Mouse (Mus musculus) kidney, postnatal 4 days (tissue): ENCODE measurements around the gene Ankrd13b.

Experiments used
- DNase-seq, 2 experiments: peaks; one replicate each; pipeline ENCODE4 v3.0.0; 2021; ENCODE audit warnings: mixed read lengths in 2 of 2

The Ankrd13b gene

DNA sequence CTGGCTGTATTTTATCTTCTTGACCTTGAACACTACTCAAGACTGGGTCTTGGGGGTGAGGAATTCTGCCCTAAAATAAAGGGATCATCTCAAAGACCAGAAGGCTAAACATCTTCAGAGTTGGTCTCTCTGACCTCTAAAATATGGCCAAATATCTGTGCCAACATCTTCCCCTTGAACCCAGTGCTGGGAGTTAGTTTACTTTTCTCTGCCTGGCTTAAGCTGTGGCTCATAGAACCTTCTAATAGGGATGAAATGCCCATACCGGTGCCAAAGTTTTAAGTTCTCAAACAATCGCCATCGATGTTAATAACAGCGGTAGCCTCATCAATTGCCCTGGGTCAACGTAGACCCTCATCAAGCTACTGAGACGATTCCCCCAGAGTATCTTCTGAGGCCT, 27.6 kb downstream of the Ankrd13b start:
- DNase-seq, result no peak

DNA sequence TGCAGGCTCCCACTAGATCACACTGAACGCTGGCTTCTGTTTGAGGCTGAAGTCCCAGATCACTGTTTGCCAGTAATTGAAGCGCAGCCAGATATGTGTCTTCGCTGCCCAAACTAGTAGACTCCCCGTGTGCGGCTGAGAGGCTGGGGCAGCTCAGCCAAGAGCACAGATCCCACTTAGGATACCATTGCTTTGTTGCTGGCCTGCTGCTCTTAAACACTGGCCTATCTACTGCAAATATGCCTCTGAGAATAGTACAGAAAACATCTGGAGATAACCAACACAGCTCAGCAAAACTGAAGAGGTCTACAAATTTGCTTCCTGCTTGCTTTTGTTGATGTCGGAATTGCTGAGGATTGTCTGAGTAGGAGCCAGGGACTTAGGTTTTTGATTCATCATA, 32.6 kb downstream of the Ankrd13b start:
- DNase-seq, result peak in 1 of 2 experiments; percentile 33

DNA sequence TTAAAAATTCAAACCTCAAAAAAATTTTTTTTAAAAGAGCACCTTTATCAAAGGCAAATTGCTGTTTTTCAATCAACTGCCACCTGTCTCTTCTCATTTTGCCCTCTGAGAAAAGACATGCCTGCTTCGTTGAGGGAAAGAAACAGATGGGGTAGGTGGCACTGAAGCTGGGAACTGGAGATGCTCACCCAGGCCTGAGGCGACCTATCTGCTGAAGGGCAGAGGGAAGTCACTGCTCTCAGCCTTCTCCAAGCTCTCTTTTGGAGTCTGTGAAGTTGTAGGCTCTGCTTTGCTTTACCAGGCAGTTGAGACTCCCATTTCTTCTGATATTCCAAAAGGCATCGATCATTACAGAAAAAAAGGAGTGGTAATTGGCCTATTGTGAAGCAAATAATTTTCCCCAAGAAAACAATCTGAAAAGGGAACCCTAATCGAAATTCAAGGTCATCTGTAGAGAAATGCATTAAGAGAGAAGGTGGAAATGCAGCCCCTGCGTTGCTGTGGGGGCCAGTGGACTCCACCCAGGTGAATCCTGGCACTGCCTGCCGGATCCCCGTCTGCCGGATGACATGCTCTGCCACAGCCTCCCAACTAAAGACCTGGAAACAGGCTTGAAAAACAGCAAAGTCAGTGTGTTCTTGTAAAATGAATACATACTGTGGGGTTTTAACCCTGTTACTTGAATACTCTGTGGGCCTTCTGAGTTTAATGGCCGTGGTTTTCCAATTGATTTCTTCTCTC, 33.5 kb downstream of the Ankrd13b start:
- peak in 1 of 2 experiments; percentile 1 for DNase-seq

DNA sequence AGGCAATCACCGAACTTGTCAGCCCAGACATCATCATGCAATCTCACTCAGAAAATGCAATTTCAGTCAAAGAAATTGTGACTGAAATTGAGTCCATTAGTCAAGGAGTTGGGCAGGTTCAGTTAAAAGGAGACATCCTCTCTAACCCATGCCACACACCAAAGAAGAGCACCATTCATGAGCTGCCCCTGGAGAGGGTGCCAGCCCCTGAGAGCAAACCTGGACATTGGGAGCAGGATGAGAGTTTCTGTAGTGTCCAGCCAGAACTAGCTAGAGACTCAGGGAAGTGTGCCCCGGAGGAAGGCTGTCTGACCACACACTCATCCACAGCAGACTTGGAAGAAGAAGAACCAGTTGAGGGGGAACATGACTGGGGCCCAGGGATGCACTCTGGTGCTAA, 36.1 kb downstream of the Ankrd13b start:
- no peak for DNase-seq

DNA sequence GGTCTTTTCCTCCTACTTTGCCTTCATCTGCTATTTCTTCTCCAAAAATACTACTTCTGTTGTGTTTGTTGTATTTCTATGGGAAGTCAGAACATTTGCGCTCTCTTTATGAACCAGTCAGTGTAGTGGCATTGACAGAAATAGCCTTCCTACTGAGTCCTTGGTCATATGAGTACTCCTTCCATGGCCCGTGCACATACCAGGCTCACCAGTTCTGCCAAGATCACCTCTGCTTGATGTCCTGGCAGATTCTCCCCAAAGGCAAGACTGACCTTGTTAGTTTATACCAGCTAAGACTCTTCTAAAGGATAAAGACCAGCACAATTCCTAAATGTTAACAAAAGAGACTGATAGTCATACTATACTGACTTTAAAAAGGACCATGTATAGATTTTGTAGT, 37.8 kb downstream of the Ankrd13b start:
- no peak for DNase-seq

DNA sequence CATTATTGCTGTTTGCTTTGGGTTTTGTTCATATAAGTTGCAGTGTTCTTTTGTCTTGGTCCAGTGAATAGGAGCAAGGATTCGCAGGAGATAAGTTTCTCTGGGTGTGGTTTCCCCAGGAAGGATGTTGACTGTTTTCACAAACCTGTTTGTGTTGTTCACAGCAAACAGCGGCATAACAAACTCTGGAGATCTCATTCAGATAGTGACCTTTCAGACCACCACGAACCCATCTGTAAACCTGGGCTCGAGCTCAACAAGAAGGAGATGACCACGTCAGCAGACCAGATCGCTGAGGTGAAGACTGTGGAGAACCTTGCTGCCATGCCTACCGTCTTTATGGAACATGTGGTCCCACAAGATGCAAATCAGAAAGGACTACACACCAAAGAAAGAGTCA, 40.3 kb downstream of the Ankrd13b start:
- no peak for DNase-seq

DNA sequence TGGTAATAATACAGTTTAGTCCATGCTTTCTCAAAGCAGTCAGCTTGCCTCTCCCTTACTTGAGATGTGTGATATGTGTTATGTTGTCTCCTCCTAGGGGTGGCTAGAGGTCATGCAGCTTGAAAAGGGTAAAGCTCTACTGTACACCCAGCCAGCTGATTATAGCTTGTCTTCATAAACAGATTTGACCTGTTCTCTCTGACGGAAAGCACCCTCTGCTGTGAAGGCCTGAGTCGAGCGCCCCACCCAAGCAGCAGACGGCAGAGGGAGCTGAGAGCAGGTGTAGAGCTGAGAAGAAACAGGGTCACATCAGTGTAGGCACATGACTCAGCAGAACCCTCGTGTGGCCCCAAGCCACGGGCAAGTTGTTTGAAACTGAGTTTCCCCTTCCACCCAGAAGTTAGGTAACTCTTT, 42.8 kb downstream of the Ankrd13b start:
- peak; percentile 52 to 62 for DNase-seq

DNA sequence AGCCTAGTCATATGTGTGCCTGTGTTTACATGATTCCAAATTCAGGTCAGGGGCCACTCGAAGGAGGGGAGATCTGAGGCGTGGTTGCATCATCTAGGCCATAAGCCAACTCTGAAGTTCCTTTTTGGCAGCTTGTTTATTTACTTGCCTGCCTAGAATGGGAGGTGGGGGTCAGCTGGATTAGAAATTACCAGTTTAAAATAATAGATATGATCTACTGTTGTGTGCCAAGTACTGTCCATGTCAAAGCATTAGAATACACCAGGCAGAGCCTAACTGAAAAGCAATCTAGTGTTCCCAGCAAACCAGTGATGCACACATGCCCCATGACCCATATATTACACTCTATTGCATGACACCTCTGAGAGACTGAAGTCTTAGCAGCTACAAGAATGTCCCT, 44.5 kb downstream of the Ankrd13b start:
- no peak for DNase-seq

DNA sequence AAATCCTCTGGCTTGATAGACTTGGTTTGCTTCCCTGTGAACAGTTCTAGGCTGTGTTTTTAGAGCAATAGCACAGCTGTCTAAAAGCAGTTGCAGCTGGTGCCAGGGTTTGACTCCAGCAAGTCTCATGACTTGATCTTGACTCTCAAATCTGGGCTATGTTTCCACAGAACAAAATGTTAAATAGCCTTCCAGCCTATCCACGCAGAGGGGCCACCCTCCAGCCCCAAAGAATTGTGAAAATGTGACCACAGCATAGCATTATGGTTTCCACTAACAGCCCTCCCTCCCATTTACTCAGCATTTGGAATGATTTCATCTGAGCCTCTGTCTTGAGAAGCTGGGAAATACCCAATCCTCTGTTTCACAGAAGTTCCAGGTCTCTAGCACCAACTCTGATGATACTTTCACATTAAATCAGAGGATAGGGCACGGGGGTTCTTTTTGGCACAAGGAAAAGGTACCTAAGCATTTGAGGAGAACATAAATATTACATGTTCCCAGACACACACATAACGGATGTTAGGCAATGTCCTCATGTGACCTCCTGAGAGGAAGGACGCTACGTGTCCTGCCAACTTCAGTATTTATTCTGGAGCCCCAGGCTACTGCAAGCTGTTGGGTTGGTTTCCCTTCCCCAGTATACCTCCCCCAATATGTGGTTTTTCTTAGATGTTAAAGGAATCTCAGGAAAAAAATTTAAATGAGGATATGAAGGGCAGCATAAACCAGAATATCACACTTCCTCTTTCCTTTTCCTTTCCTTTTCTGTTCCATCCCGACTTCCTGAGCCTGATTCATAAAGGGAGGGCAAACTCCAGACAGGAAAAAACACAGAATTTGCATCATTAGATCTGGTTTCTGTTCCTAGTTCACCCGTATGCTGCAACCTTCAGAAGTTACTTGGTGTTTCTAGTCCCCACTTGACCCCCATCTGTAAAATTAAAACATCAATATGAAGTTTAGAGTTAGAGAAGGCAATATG, 47.0 kb downstream of the Ankrd13b start:
- DNase-seq, result peak; percentile 49 to 67

DNA sequence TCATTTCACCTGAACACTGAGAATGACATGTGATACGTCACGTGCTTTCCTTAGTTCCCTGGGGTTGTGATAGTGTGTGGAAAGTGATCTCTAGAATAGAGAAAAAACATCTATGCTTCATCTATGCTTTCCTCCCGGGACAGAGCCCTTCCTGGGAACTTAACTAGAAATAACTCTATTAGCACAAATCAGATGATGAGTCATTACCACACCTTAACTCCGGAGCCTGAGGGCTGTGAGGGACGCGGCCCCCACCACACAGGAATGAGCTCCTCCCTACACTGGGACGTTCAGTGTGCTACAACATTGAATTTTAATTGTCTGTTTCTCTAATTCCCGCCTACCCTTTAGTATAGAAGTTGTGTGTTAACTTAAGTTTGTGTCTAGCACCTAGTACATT, 48.5 kb downstream of the Ankrd13b start:
- DNase-seq, result no peak

DNA sequence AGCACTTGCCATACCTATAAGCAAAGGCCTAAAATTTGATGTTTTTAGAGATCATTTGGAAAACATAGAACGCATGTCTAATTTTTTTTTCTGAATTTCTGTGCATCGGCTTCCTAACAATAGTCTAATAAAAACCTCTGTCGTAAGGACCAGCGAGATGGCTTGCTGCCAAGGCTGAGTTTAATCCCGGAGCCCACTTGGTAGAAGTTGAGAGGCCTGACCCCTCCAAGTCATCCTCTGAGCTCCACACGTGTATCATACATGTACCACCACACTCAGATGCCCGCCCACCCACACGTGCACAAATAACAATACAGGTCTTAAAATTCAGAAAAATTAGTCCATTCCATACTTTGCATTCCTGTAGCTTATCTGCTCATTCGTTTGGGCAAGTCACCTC, 49.4 kb downstream of the Ankrd13b start:
- DNase-seq, result no peak

DNA sequence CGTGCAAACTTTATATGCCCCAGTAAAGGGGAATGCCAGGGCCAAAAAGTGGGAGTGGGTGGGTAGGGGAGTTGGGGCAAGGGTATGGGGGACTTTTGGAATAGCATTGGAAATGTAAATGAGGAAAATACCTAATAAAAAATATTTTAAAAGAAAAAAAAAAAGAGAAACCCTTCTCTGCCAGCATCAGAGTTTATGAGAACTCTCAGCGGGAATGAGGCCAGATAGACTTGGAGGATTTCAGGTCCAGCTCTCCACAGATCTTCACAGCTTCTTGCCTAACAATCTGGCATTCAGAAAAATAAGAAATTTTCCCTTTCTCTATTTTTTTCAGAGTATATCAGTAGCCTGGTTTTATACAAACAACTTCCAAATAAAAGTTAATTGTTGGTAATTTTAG, 52.5 kb downstream of the Ankrd13b start:
- DNase-seq, result no peak

DNA sequence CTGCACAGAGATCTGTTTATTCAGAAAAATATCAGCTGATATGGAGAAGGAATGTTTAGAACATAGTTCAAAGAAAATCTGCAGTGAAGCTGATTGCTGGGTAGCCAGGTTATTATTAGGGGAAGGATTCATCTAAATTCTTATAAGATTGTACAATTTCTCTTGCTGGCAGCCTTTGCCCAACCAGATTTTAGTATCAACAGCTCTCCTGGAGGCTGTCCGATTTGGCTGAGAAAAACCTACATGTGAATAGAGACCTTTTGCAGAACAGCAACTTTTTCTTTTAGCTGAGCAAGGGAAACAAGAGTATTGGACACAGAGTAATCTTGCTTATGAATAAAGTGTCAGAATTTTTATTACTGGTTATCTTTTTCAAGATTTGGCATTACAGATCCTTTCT, 61.0 kb downstream of the Ankrd13b start:
- no peak for DNase-seq

DNA sequence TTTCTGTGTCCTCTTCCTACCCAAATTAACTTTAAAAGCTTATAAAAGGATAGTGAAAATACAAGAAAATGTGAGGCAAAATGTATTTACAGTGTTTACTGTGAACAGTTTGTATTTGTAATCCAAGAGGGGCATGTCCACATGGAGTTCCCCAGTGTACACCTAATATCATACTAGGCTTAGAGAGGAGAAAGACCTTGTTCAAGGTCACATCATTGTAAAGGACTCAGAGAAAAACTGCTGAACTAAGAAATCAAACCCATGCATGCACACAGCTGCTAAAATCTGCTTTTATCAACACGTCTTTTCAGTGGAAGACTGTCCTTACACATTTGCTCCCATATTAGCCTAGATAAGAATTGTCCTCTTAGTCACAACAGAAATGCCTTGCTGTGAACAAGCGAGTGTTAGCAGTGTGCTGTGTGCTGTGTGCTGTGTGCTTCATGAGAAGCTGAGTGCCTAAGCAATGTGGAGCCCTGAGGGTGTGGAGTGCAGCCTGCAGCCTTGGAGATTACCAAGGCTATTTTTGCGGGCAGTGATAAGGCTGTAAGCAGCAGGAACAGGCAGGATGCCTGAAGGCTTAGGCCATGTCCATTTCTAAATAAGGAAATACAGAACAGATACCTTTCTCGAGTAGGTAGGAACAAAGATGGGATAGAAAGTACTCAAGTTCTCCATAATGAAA, 66.2 kb downstream of the Ankrd13b start:
- DNase-seq, result no peak
